Mouse (Mus musculus) neural tube, postnatal 0 days (tissue): Measurements from ENCODE around the gene P2ry13. TPM values are rescaled to one million over a fixed set of nuclear protein-coding genes. Genes with fewer than 3 reads are reported as not detected.

ENCODE experiments used
- polyA plus RNA-seq: library from polyadenylated mRNA; unstranded; fragments of >200 nt; fragmentation: Nextera tagmentation; extraction: Ambion mirVana; gene quantifications from 2 replicates; pipeline ENCODE4 v1.2.1, GENCODE M21; 2015

The P2ry13 gene
- polyA plus RNA-seq = 4.4 and 4.8 TPM in 2 replicates

GRCm38 (mm10) chr3:59210727-59211126 is at the start of gene P2ry13:
TSS of gene P2ry13 (minus strand) at chr3:59210882.

DNA sequence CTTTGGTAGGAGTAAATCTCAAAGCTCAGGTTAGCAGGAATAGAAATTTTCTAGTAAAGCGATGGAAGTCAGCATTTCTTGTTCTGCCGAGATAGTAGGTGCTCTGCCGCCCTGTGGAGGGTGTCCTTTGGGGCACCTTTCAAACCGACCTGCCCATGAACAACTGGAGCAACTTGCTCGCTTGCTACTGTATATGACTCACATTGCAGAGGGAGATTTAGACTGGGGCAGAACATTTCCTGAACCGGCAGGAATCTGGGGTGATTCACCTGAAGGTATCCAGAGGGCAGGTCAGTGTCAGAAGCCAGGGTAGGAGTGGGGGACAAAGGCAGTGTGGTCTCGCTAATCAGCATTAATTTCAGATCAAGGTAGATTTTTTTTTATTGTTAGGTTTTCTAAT is 15.7 kb downstream of the P2ry13 start, which contains the start of gene Gpr87:
TSS of gene Gpr87 (minus strand) at position 167 of the 400 bp plus-strand sequence.

Other genes with a start within 250 kb of the P2ry13 start
- 5.1 and 5.4 TPM in 2 replicates for gene Med12l, start 205.1 kb downstream of the P2ry13 start, polyA plus RNA-seq
- gene Gpr171, start 109.1 kb downstream of the P2ry13 start, polyA plus RNA-seq = 0.63 and 1.2 TPM in 2 replicates
- gene P2ry14, start 57.3 kb downstream of the P2ry13 start, polyA plus RNA-seq = 6.0 and 7.7 TPM in 2 replicates
- 0.10 TPM in 1 of 2 replicates, not detected in the other for gene Gpr87, start 15.8 kb downstream of the P2ry13 start, polyA plus RNA-seq
- 18.9 and 20.3 TPM in 2 replicates for gene P2ry12, start 52.0 kb upstream of the P2ry13 start, polyA plus RNA-seq
- gene Igsf10, start 133.5 kb upstream of the P2ry13 start, polyA plus RNA-seq = 4.4 and 7.7 TPM in 2 replicates